Mouse (Mus musculus): Measurements from ENCODE around the gene Mrps18b.
"Not testable (repeated sequence)": the region's sequence is repeated elsewhere in the genome, so short reads cannot be mapped to it uniquely, and the experiment has no call there.

Mrps18b gene

DNA sequence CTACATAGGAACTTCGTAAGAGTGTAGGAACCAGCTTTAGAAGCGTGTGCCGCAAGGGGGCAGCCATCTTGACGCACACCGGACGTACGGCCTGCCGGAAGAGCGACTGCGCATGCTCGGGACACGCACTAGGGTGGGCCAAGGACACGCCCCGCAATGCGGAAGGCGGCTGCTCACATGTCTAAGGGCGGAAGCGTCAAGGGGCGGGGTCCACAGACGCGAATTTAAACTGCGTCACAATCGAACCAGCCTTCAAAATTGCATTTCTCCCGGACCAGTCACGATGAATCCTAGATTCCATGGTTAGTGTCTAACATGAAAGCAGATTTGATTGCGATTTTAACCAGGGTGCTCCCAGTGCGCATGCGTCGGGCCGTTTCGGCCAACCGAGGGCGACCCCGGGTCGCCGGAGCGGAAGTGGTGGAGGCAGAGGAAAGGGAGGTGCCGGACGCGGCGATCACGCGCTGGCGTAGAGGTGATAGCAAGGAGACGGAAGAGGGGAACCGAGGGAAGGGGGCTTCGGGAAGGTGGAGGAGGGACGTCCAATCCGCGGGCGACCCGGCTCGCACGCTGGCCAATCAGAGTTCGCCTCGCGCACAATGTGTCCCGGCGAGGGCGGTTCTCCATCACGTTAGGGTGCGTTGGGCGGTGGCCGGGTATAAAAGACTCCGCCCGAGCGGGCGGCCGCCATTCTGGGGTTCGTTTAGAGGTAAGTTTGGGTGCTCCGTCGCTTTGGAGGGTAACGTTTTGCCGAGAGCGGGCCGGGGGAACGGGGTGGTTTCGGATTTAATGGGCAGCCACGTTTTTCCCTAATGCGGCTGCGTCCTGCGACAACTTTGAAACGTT lies at the start of gene Mrps18b, which contains the start of gene Ppp1r10:
TSS of gene Mrps18b (minus strand) at position 93 of the 846 bp plus-strand sequence.
TSS of gene Ppp1r10 (plus strand) at position 138 of the 846 bp plus-strand sequence.
- DNase-seq (ENCODE audit: low read depth): peak; percentile 100

DNA sequence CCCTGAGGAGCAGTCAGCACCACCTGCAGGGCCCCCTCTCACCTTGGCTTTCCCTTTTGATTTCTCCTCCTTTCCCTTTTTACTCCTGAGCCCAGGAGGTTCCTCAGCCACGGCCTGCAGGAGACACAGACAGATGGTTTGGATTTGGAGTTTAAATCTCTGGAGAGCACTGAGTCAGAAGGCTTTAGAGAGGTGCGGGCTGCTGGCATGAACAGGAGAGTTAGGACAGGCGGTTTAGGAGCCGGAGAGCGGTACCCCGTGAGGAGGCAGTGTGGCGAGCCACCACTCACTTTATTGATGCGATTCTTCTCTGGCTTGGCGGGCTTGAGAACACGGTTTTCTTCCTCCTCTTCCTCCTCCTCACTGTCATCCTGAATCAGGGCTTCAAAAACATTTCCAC lies 47.1 kb upstream of the Mrps18b start:
- DNase-seq (ENCODE audit: low read depth): peak; percentile 75

DNA sequence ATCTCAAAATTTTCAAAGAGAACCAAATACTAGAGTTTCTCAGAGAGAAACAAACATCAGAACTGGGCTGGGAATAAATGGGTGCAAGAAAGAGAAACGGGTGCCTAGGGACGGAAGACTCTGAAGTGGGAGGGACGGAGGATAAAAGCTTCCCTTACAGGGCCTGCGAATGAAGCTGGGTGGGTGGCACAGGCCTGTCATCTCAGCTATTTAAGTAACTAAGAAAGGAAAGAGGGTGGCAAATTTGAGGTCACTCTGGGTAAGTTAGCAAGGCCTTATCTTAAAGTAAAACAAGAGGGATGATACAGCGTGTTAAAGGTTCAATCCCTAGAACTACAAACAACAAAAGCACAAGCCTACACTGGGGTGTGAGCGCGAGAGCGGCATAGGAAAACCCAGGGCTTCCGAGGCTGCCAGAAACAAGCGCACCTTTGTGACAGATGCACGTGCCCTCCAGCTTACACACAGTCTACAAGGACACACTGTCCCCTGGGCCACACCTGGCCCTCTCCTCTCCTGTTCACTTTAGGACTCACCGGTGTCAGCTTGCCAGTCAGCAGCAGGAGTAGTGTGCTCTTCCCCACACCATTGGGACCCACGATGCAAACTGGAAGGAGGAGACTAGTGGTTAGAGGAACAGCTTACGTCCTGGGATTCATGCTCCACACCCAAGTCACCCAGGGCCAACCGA lies 42.5 kb upstream of the Mrps18b start:
- no peak for DNase-seq (ENCODE audit: low read depth)

DNA sequence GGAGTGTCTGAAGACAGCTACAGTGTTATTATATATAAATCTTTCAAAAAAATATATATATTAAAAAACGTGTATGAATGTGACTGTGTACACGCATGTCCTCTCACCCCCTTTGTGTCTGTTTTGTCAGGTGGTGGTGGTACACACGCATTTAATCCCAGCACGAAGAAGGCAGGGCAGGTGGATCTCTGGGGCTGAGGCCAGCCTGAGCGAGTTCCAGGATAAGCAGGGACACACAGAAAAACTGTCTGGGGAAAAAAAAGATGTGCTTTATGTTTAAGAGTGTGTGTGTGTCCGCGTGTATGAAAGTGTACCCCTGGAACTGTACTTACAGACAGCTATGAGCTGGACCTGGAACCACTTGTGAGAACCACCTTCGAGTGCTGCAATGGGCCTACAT lies 38.5 kb upstream of the Mrps18b start:
- DNase-seq (ENCODE audit: low read depth): no peak

DNA sequence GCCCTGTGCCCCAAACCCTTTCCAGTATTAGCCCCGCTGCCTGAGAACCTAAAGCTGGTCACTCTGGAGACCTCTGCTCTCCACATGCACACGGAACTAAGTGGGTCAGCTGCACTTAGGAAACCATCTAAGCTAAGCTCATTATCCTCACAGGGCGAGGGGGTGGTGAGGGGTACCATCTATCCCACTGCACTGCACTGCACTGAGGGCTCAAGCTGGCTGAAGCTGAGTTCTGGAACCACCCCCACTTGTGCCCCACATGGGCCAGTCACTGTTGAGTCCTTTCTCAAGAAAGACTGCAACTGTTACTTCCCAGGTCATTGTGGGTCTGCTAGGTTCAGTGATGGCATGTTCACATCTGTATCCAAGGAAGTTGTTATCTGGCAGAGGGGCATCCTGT lies 36.4 kb upstream of the Mrps18b start:
- DNase-seq (ENCODE audit: low read depth): not testable (repeated sequence)

DNA sequence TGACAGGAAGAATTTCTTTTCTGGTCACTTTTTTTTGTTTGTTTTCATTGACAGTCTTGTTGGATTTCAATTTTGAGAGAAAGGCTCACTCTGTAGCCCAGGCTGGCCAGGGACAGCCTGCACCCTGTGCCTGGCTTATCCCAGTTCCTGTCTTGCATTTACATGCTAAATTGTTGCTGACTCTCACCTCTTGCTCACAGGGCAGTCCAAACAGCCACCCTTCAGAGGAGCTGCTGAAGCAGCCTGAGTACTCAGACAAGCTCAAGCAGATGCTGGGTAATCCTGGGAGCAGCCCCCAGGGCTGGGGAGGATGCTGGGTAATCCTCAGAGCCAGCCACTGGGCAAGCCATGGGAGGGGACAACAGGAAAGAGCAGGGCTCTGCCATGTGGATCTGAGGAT lies 34.8 kb upstream of the Mrps18b start:
- DNase-seq (ENCODE audit: low read depth): not testable (repeated sequence)

DNA sequence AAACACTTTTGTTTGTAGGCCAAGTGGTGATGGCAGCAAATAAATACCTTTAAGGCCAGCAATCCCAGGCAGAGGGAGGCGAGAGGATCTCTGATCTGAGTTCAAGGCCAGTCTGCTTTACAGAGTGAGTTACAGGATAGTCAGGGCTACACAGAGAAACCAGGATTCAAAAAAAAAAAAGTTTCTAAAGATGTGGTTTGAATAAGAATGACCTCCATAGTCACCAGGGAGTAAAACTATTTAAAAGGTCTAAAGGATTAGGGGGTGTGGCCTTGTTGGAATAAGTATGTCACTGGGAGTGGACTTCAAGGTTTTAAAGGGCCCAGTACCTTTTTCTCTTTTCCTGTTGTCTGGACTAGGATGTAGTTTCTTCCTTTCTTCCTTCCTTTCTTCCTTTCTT lies 23.8 kb upstream of the Mrps18b start:
- peak; percentile 56 for DNase-seq (ENCODE audit: low read depth)

DNA sequence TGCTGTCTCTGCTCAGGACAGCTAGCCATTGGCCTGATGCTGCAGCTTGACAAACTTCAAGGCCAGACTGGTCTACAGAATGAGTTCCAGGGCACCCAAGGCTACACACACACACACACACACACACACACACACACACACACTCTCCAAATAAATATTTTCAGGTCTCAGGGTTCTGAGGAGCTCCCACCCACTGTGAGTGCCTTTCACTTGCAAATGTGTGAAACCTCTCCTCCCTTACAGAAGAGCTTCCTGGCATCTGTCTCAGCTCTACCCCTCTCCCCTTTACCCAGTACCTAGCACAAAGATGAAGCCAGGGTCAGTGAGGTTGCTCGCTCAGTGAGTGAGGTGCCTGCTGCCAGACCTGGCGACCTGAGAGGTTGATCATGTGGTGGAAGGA lies 22.9 kb upstream of the Mrps18b start:
- no peak for DNase-seq (ENCODE audit: low read depth)

DNA sequence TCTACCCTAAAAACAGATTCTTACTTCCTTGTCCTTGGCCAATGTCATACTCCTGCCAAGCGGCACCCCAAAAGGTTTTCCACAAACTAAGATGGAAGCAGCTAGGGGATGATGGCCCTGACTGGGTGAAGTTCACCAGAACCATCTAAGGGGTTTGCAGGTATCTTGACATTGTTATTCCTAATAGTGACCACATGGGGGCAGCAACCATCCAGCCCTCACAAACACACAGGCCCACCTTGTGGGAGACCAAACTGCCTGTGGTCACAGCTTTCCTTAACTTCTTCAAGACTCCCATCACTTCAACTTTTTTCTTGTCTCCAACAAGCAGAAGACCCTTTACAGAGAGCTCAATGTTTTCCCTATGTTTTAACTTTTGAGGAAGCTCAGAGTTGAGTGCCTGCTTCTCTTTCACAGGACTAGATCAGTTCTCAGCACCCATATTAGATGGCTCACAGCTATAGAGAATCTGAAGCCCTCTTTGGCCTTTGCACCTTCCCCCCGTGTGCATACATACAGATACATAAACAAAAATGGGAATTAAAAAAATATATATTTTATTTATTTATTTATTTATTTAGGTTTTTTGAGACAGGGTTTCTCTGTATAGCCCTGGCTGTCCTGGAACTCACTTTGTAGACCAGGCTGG lies 21.6 kb upstream of the Mrps18b start:
- DNase-seq (ENCODE audit: low read depth): peak; percentile 83

DNA sequence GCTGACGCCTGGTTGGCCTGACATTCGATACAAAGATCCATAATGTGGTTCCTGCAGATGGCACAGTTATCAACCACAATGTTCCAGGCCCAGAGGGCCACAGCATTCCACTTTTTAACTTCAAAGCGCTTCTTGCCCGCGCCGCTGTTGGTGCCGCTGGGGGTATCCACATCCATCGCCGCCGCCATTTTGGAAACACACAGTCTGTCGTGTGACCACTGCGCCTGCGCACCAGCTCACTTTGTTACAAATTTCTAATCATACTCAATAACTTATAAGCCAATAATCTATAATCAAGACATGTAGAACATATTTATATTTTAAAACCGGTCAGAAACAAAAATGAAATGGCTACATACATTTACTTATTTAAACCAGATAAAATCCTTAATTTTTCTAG lies 19.6 kb upstream of the Mrps18b start:
- not testable (repeated sequence) for DNase-seq (ENCODE audit: low read depth)

DNA sequence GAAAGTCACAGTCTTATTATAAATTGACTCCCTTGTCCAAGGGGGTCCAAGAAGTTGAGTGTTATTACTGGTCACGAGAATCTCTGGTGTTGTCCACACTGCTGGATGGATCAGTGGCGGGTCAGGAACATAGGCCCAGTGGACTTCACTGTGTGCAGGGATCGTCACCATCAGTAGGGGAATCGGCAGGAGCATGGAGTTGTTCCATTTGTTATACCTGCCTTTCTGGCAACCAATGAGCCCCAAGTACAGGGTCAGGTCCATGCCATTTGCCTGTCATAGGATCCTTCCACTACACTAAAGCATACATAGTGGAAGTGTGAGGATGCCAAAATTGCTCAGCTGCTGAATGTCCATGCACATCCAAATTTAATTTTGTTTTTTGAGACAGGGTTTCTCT lies 16.4 kb upstream of the Mrps18b start:
- DNase-seq (ENCODE audit: low read depth): no peak

DNA sequence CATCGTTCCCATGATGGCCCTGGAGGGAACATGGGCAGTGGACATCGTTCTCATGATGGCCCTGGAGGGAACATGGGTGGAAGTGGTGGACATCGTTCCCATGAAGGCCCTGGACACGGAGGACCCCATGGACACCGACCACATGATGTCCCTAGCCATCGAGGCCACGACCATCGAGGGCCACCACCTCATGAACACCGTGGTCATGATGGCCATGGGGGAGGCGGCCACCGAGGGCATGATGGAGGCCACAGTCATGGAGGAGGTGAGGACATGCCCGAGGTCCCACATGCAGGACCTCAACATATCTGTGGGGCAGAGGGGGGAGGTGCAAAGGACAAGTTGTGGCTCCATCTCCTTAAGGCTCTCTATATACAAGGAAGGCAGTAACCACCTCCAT lies 14.4 kb upstream of the Mrps18b start:
- no peak for DNase-seq (ENCODE audit: low read depth)

DNA sequence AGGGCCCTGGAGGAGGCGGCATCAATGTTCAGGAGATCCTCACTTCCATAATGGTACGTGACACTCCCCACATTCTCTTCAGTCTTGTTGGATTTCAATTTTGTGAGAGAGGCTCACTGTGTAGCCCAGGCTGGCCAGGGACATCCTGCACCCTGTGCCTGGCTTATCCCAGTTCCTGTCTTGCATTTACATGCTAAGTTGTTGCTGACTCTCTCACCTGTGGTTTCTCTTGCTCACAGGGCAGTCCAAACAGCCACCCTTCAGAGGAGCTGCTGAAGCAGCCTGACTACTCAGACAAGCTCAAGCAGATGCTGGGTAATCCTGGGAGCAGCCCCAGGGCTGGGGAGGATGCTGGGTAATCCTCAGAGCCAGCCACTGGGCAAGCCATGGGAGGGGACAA lies 13.3 kb upstream of the Mrps18b start:
- DNase-seq (ENCODE audit: low read depth): no peak

DNA sequence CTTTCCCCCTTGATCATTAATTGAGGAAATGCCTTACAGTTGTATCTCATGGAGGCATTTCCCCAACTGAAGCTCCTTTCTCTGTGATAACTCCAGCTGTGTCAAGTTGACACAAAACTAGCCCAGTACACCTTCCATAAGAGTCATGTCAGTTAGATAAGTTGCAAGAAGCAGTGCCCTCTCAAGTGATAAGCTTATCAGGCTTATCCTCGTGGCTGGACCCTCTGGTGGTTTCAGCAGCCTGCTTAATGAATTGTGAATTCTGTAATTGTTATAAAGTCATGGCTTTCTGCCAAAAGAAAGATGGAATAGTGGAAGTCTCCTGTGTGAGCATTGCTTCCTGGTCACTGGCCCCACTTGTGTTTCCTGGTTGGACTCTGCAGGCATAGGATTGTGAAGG lies 11.3 kb upstream of the Mrps18b start:
- DNase-seq (ENCODE audit: low read depth): no peak

DNA sequence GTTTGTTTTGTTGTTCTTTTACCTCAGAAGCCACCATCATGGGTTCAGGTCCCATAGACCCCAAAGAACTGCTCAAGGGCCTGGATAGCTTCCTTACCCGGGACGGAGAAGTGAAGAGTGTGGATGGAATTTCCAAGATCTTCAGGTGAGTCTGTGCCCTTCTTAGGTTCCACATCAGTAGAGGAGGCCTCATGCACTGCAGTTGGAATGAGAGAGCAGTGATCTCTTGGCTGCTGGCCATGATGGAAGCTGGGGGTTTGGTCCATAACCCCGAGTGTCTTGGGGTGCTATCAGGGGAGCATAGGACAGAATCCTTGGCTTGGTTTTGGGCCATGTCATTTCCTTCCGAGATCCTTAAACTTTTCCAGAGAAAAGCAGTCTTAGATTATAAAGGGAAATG lies 7.1 kb upstream of the Mrps18b start:
- no peak for DNase-seq (ENCODE audit: low read depth)

DNA sequence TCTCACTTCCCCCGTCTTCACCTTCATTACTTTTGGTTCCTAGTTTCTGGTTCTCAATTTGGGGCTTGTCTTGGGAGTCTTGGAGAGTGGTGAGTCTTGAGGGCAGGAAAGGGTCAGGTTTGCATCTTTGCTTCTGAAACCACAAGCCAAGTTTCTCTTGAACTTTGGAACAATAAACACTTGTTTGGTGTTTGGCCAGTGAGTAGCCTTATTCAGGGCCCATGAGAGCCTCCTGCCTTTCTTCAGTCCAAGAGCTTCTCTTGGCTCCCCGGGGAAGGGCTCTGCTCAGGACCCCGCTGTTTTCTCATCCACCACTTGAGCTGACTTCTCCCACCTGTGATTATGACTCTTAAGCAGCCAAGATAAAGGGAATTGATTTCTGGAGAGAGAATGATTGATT lies 6.4 kb upstream of the Mrps18b start:
- peak; percentile 43 for DNase-seq (ENCODE audit: low read depth)

DNA sequence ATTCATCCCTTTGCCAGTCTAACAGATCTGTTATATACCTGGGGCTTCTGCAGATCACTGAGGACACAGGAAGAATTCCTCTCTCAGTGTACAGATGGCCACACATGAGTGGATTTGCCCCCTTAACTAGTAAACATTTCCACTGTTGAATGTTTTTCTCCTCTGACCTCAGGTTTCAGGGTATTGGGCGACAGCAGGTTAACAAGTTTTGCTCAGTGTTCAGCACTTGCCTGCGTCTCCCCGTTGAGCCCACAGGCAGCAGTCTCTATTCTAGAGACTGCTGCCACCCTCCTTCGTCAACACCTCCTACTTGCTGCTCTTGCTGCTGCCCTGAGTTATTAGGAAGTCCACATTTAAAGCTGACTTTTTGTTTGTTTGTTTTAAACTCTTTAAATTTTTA lies 5.5 kb upstream of the Mrps18b start:
- DNase-seq (ENCODE audit: low read depth): no peak

DNA sequence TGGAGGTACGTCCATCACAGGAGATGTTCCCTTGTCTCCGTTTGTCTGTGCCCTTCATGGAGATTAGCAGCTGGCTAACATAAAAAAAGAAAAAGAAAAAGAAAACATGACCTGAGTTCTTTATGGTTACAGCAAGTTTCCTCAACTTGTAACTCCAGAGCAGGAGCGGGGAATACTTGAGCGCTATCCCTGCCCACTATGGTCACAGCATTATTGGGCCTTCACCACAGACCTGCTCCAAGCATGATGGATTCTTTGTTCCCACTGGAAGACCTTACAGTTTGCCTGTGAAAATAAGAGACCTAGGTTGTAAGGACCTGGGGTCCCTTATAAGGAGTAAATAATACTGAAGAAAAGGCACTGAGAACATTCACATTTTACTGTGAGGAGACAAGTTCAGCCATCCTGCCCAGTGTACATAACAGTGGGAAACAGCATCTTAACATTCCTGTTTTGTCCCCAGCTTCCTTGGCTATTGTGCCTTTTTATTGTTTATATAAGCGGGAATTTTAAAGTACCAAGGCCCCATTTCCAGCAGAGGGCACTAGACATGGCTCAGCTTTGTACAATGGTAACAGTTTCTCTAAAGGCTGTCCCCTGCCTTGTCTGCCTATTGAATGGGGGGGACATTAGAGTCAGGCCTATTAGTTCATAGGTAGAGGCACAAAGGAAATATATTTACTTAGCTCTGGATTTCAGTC lies 4.8 kb upstream of the Mrps18b start:
- peak; percentile 70 for DNase-seq (ENCODE audit: low read depth)

DNA sequence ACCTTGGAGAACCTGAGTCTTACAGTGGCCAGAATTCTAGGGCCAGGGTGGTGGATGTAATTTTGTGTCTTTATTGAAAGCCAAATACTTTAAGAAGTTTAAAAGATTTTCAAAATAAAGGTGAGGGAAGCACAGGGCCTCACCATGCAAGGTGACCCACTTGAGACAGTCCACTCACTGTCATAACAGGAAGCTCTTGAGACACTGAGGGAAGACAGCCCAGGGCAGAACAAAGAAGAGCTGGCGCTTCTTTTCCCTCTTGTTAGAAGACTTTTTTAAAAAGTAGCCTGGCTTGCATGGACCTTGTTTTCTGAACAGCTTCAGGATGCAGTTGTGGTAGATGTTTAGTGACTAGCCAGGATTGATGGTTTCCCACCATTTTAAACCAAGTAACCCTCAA lies 4.2 kb upstream of the Mrps18b start:
- no peak for DNase-seq (ENCODE audit: low read depth)

DNA sequence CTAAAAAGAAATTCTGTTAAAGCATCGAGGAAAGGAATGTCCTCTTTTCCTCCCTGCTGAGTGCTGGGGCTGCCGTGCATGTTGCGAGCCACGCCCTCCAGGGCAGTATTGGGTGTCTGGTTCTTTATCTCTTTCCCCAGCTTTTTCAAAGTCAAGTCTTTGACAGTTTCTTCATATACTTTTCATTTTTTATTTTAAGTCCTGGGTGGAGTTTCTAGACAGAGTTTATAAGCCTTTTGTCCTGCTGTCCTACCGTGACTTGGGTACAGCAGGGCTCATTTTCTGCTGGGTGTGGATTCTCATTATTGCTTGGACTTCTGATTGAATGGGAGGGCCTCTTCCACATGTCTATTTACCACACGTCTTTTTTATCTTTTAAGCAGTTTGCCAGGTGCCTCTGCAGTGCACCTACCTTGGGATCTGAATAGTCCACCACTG lies 3.7 kb upstream of the Mrps18b start:
- DNase-seq (ENCODE audit: low read depth): no peak

DNA sequence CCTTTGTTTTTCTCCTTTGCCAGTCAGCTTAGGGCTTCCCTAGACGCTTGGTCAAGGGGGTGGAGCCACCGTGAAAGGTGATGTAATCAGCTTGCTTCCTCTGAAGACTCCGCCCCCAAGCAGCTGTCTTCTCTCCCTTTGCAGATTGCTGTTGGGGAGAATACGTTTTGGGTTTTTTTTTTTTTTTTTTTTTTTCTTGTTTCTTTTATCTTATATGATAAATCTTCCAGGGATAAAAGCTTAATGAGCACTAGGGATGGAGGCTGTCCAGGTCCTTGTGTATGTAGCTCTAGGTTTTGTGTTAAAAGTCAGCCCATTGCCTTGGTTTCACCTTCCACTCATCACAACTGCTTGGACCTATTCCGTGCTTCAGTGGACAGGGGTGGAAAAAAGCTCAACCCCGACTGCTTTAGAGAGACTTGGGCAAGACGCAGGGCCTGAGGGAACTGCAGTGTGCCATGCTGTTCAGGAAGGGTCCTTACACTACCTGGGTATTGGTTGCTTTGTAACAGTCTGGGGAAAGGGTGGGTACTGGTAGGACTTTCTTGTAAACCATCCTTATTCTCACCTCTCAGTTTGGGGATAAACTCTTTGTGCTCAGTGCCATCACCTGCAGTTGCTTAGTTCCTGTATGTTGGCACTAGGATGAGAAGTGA lies 3.0 kb upstream of the Mrps18b start:
- peak; percentile 99 for DNase-seq (ENCODE audit: low read depth)
